Mouse (Mus musculus) liver, embryonic 18 days (tissue): ENCODE data around the gene Ubqln2. TPM values are rescaled to one million over a fixed set of nuclear protein-coding genes. Genes with fewer than 3 reads are reported as not detected.

Experiments
- polyA plus RNA-seq: library from polyadenylated mRNA; depleted of rRNA; stranded (reverse); fragments of >200 nt; gene quantifications from 2 replicates; pipeline ENCODE4 v1.2.3, GENCODE M21; 2012; rRNA removed

Gene Ubqln2
- polyA plus RNA-seq: 7.1 and 7.4 TPM in 2 replicates

DNA sequence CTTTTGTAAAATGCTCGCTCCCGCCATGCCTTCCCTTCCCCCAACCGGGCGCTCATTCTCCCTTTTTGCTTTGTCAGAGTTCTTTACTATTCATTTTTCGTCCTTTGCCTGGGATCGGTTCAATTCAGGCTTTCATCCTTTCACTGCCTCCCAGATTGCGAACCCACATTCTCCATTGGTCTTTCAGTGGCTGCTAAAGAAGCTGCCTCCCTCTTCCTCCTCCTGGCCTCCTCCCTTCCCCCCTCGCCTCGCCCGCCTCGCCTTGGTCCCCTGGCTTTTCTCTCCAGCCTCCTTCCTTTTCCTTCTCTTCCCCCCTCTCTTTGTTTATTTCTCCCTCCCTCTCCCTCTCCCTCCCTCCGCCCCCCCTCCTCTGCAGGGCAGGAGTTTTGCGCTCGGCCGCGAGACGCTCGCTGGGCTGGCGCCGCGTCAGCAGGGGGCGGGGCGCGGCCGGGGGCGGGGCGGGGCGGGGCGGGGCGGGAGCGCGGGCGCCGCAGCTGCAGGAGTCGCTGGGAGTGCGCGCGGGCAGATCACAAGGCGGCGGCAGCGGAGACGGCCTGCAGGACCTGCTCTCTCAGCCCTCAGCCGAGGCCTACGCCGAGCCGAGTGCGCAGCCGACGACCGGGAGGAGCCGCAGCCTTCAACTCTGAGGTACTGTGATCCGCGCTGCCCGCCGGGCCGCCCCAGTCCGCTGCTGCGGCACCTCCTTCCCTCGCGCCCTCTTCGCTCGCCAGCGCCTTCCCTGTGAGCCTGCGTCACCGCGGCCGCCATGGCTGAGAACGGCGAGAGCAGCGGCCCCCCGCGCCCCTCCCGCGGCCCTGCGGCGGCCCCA lies at the start of gene Ubqln2:
Ubqln2 (plus strand) TSS at position 540 of the 829 bp plus-strand sequence.

Other genes starting within 250 kb of the Ubqln2 start
- not detected in 2 replicates for gene Cypt3, start 60.4 kb downstream of the Ubqln2 start, polyA plus RNA-seq
- 0.73 and 0.79 TPM in 2 replicates for gene Kctd12b, start 198.2 kb downstream of the Ubqln2 start, polyA plus RNA-seq
- gene Nbdy, start 225.4 kb downstream of the Ubqln2 start, polyA plus RNA-seq: 13.1 and 14.8 TPM in 2 replicates